Mouse (Mus musculus): ENCODE data around the gene Nelfb. TPM values are rescaled to one million over a fixed set of nuclear protein-coding genes. Genes with fewer than 3 reads are reported as not detected.
A peak's percentile ranks its signal among the peaks of the same experiment; 100 is the strongest.
"Not testable (repeated sequence)": the region's sequence is repeated elsewhere in the genome, so short reads cannot be mapped to it uniquely, and the experiment has no call there.

Gene Nelfb
- polyA plus RNA-seq (2012; rRNA removed), result 21.8 and 37.2 TPM in 2 replicates

DNA sequence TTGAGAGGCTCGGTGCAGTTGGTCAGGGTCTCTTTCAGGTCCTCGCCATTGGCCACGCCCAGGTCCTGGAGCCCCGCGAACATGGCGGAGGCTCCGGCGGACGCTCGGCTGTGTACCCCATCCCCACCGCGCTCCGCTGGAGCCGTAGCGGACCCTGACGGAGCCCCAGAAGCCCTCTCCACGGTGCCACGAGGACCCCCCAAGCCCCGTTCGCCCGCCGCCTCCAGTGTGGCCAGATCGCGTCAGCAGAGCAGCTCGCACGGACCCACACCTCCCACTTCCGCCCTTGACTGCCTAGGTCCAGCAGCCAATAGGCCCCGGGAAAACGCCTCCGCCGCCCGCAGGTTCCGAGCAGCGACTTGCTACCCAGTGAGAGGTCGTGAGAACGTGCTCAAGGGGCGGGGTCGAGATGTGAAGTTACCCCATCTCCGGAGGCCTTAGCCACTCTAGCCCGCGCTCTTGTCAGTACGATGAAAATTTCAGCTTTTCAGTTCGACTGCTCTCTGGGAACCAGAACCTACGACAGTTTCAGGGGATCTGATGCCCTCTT, at the start of gene Nelfb:
Gene Nelfb, minus strand, starts transcription at position 369 of the 550 bp plus-strand sequence.
- Histone ChIP-seq H3K27ac (ENCODE audit: insufficient read depth, low read depth, low read length) (peak within 1 kb of the TSS; percentile 65), H3K36me3 (ENCODE audit: control insufficient read depth, insufficient read depth, low read length) (peaks cover 18% of the 10 kb centered on the region), H3K4me1 (ENCODE audit: control insufficient read depth, insufficient read depth, insufficient read length, low read length) (peaks cover 13% of the 10 kb centered on the region), H3K27me3 (ENCODE audit: control insufficient read depth, insufficient read depth, low read length) (no peaks in the 10 kb centered on the region), H3K4me3 (ENCODE audit: low read depth, low read length) (peak within 1 kb of the TSS; percentile 91)
- TF ChIP-seq POLR2A (IDR thresholded peaks at IDR 0.05; ENCODE audit: low read depth, low read length) (peak; percentile 57; the same call in 1 of the 2 replicates), CTCF (IDR thresholded peaks at IDR 0.05; ENCODE audit: extremely low read depth, insufficient read length, insufficient replicate concordance, low read depth, low read length) (no peak)
- WGBS, result under 1% methylated on average over 44 of the region's 44 CpGs

DNA sequence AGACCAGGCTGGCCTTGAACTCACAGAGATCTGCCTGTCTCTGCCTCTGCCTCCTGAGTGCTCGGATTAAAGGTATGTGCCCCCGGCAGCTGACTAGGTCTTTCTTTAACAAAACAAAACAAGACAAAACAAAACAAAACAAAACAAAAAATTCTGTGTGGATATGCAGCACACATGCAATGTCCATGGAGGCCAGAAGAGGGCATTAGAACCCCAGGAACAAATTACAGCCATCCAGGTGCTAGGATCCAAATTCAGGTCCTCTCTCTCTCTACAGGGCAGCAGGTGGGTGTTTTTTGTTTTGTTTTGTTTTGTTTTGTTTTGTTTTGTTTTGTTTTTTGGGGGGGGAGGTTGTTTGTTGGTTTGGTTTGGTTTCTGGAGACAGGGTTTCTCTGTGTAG, 47.6 kb upstream of the Nelfb start:
- peaks cover 5% of the 10 kb centered on the region for H3K4me1 ChIP-seq (ENCODE audit: control insufficient read depth, insufficient read depth, insufficient read length, low read length)
- TF ChIP-seq CTCF (IDR thresholded peaks at IDR 0.05; ENCODE audit: extremely low read depth, insufficient read length, insufficient replicate concordance, low read depth, low read length) (no peak), POLR2A (IDR thresholded peaks at IDR 0.05; ENCODE audit: low read depth, low read length) (no peak)
- no peaks in the 10 kb centered on the region for H3K36me3 ChIP-seq (ENCODE audit: control insufficient read depth, insufficient read depth, low read length)
- no peaks in the 10 kb centered on the region for H3K27me3 ChIP-seq (ENCODE audit: control insufficient read depth, insufficient read depth, low read length)
- H3K27ac ChIP-seq (ENCODE audit: insufficient read depth, low read depth, low read length), result no peak overlapping the region
- no peak overlapping the region for H3K4me3 ChIP-seq (ENCODE audit: low read depth, low read length)
- WGBS, result 67% methylated on average over 2 of the region's 2 CpGs

DNA sequence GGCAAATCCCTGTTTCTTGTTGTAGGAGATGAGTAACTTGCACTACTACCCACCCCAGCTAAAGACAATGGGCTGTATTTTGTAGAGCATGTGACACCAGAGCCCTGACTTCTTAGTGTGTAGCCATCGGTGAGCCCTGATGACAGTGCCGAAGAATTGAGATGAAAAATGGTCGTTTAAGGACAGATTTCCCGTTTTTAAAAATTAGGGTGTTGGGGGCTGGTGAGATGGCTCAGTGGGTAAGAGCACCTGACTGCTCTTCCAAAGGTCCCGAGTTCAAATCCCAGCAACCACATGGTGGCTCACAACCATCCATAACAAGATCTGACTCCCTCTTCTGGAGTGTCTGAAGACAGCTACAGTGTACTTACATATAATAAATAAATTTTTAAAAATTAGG, 46.0 kb upstream of the Nelfb start:
- not testable (repeated sequence) for H3K27me3 ChIP-seq (ENCODE audit: control insufficient read depth, insufficient read depth, low read length); H3K27ac ChIP-seq (ENCODE audit: insufficient read depth, low read depth, low read length); H3K4me3 ChIP-seq (ENCODE audit: low read depth, low read length); H3K4me1 ChIP-seq (ENCODE audit: control insufficient read depth, insufficient read depth, insufficient read length, low read length); H3K36me3 ChIP-seq (ENCODE audit: control insufficient read depth, insufficient read depth, low read length)
- WGBS, result 80% methylated on average over 5 of the region's 5 CpGs

DNA sequence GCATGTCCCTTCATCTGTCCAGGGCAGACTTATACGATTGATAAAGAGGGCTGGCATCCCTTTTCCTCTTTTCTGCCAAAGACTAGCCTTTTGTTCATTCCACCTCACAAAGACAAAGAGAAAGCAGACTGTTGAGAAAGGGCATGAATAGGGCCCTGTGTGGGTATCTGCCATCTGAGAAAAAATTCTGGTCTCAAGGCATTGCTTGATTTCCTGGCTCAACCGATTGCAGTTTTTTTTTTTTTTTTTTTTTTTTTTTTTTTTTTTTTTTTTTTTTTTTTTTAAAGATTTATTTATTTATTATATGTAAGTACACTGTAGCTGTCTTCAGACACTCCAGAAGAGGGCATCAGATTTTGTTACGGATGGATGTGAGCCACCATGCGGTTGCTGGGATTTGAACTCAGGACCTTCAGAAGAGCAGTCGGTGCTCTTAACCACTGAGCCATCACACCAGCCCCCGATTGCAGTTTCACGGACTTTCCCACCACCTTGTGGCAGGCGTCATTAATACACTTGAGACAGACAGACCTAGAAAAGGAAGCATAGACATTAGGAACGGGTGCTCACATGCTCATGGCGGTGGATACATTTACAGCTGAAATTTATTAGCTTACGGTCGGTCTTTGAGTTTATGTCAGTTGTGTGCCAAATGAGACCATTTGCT, 45.3 kb upstream of the Nelfb start:
- not testable (repeated sequence) for H3K36me3 ChIP-seq (ENCODE audit: control insufficient read depth, insufficient read depth, low read length); H3K4me3 ChIP-seq (ENCODE audit: low read depth, low read length); H3K27me3 ChIP-seq (ENCODE audit: control insufficient read depth, insufficient read depth, low read length); H3K27ac ChIP-seq (ENCODE audit: insufficient read depth, low read depth, low read length); H3K4me1 ChIP-seq (ENCODE audit: control insufficient read depth, insufficient read depth, insufficient read length, low read length)
- 22% methylated on average over 12 of the region's 12 CpGs for WGBS

DNA sequence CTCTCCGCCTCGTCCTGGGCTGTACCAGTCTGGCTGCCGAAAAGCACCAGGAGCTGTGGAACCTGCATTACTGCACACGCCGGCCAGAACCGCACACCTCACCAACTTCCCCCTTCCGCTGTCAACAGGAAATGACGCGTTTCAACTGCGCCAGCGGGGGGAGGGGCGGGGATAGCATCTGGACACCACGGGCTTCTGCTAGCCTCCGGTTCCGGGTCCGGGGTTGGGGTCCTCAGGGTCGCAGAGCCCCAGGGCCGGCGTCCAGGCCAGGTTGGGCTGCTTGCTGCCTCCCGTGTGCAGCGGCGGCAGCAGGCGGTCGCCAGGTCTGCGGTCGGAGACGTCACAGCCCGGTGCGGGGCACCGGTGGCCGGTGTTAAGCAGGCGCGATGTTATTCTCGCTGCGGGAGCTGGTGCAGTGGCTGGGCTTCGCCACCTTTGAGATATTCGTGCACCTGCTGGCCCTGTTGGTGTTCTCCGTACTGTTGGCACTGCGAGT, 44.0 kb upstream of the Nelfb start, which contains the start of gene Tmem203:
Gene Tmem203, plus strand, starts transcription at position 156 of the 496 bp plus-strand sequence.
- WGBS, result under 1% methylated on average over 39 of the region's 39 CpGs
- TF ChIP-seq POLR2A (IDR thresholded peaks at IDR 0.05; ENCODE audit: low read depth, low read length) (no peak; the same call in 1 of the 2 replicates), CTCF (IDR thresholded peaks at IDR 0.05; ENCODE audit: extremely low read depth, insufficient read length, insufficient replicate concordance, low read depth, low read length) (no peak)
- peak within 1 kb of the TSS; percentile 69 for H3K27ac ChIP-seq (ENCODE audit: insufficient read depth, low read depth, low read length)
- no peaks in the 10 kb centered on the region for H3K27me3 ChIP-seq (ENCODE audit: control insufficient read depth, insufficient read depth, low read length)
- H3K36me3 ChIP-seq (ENCODE audit: control insufficient read depth, insufficient read depth, low read length), result peaks cover 7% of the 10 kb centered on the region
- H3K4me1 ChIP-seq (ENCODE audit: control insufficient read depth, insufficient read depth, insufficient read length, low read length), result peaks cover 5% of the 10 kb centered on the region
- peak within 1 kb of the TSS; percentile 98 for H3K4me3 ChIP-seq (ENCODE audit: low read depth, low read length)

DNA sequence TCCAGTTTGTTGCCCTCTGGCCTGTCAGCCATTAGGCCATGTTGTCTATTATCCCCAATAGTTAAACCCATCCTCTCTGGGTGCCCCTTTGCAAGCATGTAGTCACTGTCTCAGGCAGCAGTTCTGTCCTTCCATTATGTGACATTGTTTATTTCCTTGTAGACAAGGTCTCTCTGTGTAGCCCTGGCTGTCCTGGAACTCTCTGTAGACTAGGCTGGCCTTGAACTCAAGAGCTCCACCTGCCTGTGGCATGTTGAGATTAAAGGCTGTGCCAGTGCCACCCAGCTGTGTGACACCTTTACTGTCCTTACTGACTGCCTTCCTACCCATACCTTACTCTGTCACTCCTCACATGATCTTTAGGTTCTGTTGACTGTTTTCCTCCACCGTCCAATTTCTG, 41.0 kb upstream of the Nelfb start:
- H3K4me1 ChIP-seq (ENCODE audit: control insufficient read depth, insufficient read depth, insufficient read length, low read length), result peaks cover 5% of the 10 kb centered on the region
- peaks cover 26% of the 10 kb centered on the region for H3K36me3 ChIP-seq (ENCODE audit: control insufficient read depth, insufficient read depth, low read length)
- no peak overlapping the region for H3K27ac ChIP-seq (ENCODE audit: insufficient read depth, low read depth, low read length)
- WGBS, result 65% methylated on average over 1 of the region's 1 CpGs
- no peaks in the 10 kb centered on the region for H3K27me3 ChIP-seq (ENCODE audit: control insufficient read depth, insufficient read depth, low read length)
- no peak for TF ChIP-seq POLR2A (IDR thresholded peaks at IDR 0.05; ENCODE audit: low read depth, low read length)
- TF ChIP-seq CTCF (IDR thresholded peaks at IDR 0.05; ENCODE audit: extremely low read depth, insufficient read length, insufficient replicate concordance, low read depth, low read length), result peak; percentile 38; the same call in 1 of the 2 replicates
- no peak overlapping the region for H3K4me3 ChIP-seq (ENCODE audit: low read depth, low read length)

DNA sequence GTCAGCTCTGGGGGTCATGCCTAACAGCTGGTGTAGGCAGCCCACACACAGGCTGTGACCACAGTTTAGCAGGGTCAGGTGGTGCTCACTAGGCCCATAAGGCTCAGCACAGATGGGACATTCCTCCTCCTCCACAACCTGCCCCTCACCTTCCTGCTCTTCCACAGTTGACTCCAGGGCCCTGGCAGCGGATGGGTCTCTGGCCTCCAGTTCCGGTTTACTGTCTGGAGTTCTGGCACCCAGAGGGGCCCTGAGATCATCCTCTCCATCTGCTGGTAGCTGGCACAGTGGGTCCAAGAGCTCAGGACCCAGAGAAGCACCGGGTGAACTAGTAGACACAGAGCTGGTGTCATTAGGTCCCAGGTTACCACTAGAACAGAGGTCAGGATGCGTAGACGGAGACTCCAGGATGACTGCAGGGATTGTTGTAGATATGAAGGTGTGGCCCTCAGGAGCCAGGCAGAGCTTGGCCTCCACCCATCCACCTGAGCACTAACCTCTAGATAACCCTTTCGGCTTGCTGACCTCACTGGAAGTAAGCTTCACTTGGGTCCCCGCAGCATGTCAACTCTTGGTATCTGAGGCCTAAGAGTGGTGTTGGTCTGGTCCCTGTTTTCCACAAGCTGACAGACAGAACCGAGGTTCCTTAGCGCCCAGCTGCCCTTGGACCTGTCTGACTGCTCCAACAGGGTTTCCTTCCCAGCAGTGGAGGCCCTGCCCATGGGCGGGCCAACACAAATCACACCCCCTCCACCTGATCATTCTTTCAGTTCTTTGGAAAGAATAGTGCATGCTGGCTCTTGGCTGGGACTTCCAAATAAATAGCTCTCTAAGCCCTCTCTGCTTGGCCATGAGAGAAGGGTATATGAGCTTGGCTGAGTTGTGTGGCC, 35.1 kb upstream of the Nelfb start, which contains the start of gene AL732309.1:
Gene AL732309.1, minus strand, starts transcription at position 681 of the 890 bp plus-strand sequence.
- peak within 1 kb of the TSS; percentile 85 for H3K27ac ChIP-seq (ENCODE audit: insufficient read depth, low read depth, low read length)
- TF ChIP-seq POLR2A (IDR thresholded peaks at IDR 0.05; ENCODE audit: low read depth, low read length) (peak; percentile 68; the same call in 1 of the 2 replicates), CTCF (IDR thresholded peaks at IDR 0.05; ENCODE audit: extremely low read depth, insufficient read length, insufficient replicate concordance, low read depth, low read length) (no peak)

More for the DNA sequence above, 35.1 kb upstream of the Nelfb start, which contains the start of gene AL732309.1:
- H3K4me3 ChIP-seq (ENCODE audit: low read depth, low read length), result peak within 1 kb of the TSS; percentile 53
- H3K36me3 ChIP-seq (ENCODE audit: control insufficient read depth, insufficient read depth, low read length), result peaks cover 23% of the 10 kb centered on the region
- H3K4me1 ChIP-seq (ENCODE audit: control insufficient read depth, insufficient read depth, insufficient read length, low read length), result peaks cover 18% of the 10 kb centered on the region
- WGBS, result 43% methylated on average over 10 of the region's 10 CpGs
- no peaks in the 10 kb centered on the region; the same call in 1 of the 2 replicates for H3K27me3 ChIP-seq (ENCODE audit: control insufficient read depth, insufficient read depth, low read length)
